Mouse (Mus musculus) cerebellum, postnatal 14 days (tissue): ENCODE measurements around the gene Loxl1.

Experiments
- DNase-seq, 2 experiments: peaks; one replicate each; pipeline ENCODE4 v3.0.0; 2021; ENCODE audit warnings: mixed read lengths in 2 of 2

Loxl1 gene

GRCm38 (mm10) chr9:58311191-58311910 is 1.6 kb downstream of the Loxl1 start:
- DNase-seq = no peak

DNA sequence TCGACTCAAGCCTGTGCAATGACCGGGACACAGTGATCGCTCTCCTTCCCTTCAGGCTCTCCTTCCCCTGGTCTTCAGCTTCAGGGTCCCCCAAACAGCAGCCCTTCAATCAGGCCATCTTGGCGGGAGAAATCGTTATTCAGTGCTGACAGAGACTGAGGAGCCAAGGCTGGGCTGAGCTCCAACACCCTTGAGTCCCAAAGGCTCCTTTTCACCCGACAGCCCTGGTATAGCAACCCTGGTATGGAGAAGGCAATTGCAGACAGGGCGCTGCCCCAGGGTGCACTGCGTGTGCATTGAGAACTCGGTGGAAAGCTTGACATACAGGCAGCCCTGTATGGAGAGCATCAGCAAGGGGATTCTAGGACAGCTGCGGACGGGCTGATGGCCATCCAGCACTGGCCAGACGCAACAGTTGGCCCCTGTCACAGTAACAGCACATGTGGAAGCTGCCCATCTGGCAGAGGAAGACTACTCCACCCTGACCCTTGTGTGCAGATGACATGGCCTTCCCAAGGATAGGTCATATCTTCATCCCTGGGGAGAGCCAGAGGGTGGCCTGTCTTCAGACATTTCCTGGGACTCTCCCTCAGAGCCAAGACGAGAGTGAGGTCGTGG is 2.8 kb downstream of the Loxl1 start:
- no peak for DNase-seq

- DNase-seq = no peak
These were observed 4.6 kb downstream of the Loxl1 start for GRCm38 (mm10) chr9:58308395-58308794.

DNA sequence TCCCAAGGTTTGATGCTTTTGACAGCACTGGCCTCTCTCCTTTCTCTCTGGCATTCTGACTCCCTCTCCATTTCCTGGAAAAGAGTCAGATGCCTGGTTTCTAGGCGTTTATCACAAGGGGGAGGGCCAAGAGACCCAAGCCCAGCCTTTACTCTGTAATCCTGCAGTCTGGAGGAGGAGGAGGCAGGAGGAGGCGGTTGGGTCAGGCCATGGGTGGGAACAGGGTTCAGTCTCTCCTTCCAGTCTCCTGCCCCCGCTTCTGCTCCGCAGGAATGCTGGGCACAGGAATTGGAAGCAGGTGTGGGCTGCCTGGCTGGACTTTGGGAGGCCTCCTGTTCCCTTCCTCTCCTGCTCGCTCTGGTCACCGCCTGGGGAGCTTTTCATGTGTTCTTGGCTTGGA is 7.3 kb downstream of the Loxl1 start:
- no peak for DNase-seq

DNA sequence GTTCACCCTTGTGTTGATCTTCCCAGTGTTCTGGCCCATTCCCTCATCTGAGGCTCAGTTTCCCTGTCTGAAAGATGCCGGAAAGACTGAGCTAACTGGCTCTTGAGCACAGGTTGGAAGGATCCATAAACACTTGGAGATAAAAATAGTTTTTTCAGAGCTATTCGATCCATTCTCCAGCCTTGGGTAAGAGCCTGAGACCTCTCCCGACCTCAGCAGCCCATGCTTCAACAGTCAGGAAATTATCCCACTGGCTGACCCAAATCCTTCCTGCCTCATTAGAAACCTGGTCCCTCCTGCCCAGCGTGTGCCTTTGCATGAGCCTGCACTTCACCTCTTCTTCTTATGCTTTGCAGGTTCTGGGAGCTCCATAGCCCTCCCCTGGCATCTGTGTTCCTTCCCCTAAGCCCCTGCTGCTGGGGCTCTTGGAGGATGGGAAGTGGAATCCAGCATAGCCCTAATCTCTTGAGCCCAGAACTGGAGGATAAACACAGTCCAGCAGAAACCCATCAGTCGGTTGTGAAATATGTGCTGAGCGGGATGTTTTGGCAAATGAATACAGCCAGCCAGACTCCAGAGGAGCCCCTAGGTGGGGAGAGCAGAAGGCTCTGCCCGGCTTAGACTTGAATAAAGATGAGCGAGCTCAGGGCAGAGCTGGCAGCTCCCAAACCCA is 9.3 kb downstream of the Loxl1 start:
- no peak for DNase-seq

DNA sequence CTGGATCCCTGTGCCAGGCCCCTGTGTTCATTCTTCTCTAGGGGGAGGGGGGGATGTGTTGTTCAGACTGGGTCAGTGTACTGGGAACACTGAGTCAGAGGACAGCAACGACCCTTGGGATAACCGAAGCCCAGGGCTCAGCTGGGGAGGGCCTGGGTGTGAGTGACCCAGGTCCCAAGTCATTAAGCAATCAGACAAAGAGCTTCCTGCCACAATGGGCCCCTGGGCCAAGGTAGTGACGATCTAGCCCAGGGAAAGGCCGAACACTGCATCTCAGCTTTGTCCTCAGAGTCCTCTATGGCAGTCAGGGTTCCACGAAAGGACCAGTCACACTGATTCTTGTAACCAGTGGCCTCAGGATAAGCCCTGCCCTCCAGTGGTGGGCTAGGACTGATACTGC is 9.9 kb downstream of the Loxl1 start:
- no peak for DNase-seq

- DNase-seq = no peak
These were observed 13.6 kb downstream of the Loxl1 start for GRCm38 (mm10) chr9:58299356-58299799.

DNA sequence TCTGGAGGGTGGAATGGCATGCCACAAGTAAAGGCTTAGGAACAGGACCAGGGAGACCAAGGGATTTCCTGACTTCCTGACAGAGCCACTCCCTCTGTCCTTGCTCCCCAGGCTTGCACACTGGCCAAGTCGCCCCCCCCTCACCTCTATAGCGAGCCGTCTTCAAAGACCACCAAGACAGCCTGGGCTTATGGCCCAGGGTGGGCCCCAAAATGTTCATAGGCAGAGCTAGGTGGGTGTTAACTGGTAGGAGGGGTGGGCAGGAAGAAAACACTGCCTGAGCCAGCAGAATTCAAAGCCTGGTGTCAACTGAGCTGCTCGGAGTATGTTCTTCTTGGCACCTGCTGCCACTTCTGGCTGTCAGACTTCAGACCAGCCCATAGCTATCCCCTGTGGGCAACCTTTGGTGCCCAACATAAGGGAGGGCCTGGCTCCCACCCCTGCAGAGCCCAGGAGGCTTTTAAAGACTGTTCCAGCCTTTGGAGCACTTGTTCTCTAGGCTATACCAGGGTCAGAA is 15.0 kb downstream of the Loxl1 start:
- no peak for DNase-seq

- DNase-seq = no peak
These were observed 15.9 kb downstream of the Loxl1 start for GRCm38 (mm10) chr9:58297065-58297464.

- no peak for DNase-seq
These were observed 17.1 kb downstream of the Loxl1 start for GRCm38 (mm10) chr9:58295766-58296361.

DNA sequence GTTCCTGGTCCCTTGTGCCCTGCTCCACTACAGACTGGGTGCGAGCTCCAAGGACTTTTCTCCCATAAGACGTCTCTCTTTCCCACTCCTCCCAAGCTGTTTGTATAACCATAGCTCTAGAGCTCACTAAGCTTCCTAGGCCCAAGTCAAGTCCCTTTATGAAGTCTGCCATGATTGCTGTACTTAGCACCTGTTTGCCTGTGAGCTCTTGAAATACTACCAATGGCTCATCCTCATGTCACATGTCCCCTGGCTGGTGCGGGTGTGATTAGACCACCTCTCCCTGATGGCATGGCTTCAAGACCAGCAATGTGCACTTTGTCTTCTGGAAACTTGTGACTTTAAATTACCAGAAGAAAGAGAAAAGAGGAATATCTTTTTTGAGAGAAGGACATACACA is 17.6 kb downstream of the Loxl1 start:
- DNase-seq = no peak

GRCm38 (mm10) chr9:58294527-58294926 is 18.5 kb downstream of the Loxl1 start:
- DNase-seq = no peak

DNA sequence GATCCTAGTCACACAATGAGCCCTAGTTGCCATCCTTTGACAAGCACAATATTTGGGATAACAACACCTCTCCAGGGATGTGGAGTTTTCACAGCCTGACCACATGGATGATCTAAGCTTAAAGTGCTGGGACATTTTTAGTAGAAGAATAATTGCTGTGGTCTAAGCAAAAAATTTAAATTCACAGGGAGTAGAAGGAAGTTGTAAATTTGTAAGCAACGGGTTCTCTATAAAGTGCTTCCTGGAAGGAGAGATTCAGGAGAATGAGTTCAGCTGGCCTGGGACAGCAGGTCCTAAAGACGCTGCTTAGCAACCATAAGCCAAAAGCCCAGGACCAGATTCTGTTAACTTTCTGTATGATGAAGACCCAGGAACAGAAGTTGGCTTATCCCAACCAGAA is 23.1 kb downstream of the Loxl1 start:
- no peak for DNase-seq

GRCm38 (mm10) chr9:58289090-58289489 is 23.9 kb downstream of the Loxl1 start:
- DNase-seq = no peak

DNA sequence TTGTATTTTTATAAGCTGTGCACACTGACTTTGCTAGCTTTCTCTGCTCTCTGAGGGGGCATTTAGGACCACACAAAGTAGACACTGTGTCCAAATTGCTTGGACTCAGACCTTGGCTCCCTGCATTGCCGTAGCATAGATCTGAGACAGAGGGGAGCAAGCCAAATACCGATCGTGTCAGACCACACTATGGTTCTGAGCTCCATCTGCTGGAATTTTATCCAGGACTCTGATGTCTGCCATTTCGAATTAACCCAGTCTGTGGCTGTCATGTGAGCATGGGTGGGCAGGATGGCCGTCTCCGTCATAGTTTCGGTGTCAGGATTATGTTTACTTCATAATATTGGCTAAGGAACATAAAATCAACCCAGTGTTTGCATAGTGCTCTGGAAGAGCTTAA is 29.6 kb downstream of the Loxl1 start:
- peak; percentile 54 to 61 for DNase-seq

GRCm38 (mm10) chr9:58281597-58281996 is 31.4 kb downstream of the Loxl1 start:
- peak; percentile 63 to 69 for DNase-seq

GRCm38 (mm10) chr9:58280259-58281109 is 32.5 kb downstream of the Loxl1 start:
- peak; percentile 84 to 87 for DNase-seq

- no peak for DNase-seq
These were observed 33.2 kb downstream of the Loxl1 start for GRCm38 (mm10) chr9:58279780-58280179.

- no peak for DNase-seq
These were observed 33.9 kb downstream of the Loxl1 start for GRCm38 (mm10) chr9:58278821-58279723.

DNA sequence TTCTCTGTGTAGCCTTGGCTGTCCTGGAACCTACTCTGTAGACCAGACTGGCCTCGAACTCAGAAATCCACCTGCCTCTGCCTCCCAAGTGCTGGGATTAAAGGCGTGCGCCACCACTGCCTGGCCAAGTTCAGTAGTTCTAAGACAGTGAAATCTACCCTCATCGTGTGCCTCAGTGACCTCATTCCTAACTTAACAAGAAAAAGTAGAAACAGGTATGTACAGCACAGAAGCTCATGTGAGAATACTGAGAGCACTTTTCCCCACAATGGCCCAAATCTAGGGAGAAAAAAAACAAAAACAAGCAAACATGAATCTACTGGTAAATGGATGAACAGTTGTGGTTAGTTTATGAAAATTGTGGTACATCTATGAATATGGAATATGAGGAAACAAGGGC is 34.7 kb downstream of the Loxl1 start:
- no peak for DNase-seq

- no peak for DNase-seq
These were observed 36.6 kb downstream of the Loxl1 start for GRCm38 (mm10) chr9:58276346-58276745.
